Mouse (Mus musculus) hindbrain, embryonic 16.5 days (tissue): ENCODE results near the gene Dcaf5. TPM values are rescaled to one million over a fixed set of nuclear protein-coding genes. Genes with fewer than 3 reads are reported as not detected.

ENCODE experiments used
- ATAC-seq: fragments of 200-750 bp; cut with Nextera tagmentation; 2 replicates; pipeline ENCODE4 v1.8.0; 2017; ENCODE audit warnings: moderate TSS enrichment, moderate library complexity
- H3K27ac ChIP-seq: fragments of 300-500 bp; sonication (generic); 2 replicates; pipeline ENCODE4 v1.5.1; 2014; ENCODE audit warnings: low read depth, mild to moderate bottlenecking, control low read depth, low read length, moderate library complexity
- H3K27me3 ChIP-seq: fragments of 300-500 bp; sonication (generic); replicated peaks from 2 replicates; pipeline ENCODE4 v1.6.1; 2014; ENCODE audit warnings: low read length; ENCODE audit not compliant: control insufficient read depth, insufficient read depth
- H3K36me3 ChIP-seq: fragments of 300-500 bp; sonication (generic); 2 replicates; pipeline ENCODE4 v1.6.1; 2014; ENCODE audit warnings: mild to moderate bottlenecking, low read length, moderate library complexity, mixed read lengths; ENCODE audit not compliant: control insufficient read depth, insufficient read depth
- H3K4me1 ChIP-seq: fragments of 300-500 bp; sonication (generic); 2 replicates; pipeline ENCODE4 v1.6.1; 2014; ENCODE audit warnings: low read depth, low read length; ENCODE audit not compliant: control insufficient read depth, insufficient read depth
- H3K4me2 ChIP-seq: fragments of 300-500 bp; sonication (generic); 2 replicates; pipeline ENCODE4 v1.6.1; 2014; ENCODE audit warnings: mild to moderate bottlenecking, low read length, control low read depth, moderate library complexity
- H3K4me3 ChIP-seq: fragments of 300-500 bp; sonication (generic); 2 replicates; pipeline ENCODE4 v1.5.1; 2014; ENCODE audit warnings: mild to moderate bottlenecking, low read length, control low read depth, moderate library complexity
- H3K9ac ChIP-seq: fragments of 300-500 bp; sonication (generic); 2 replicates; pipeline ENCODE4 v1.6.1; 2014; ENCODE audit warnings: low read depth, mild to moderate bottlenecking, control low read depth, low read length, moderate library complexity
- H3K9me3 ChIP-seq: fragments of 300-500 bp; sonication (generic); 2 replicates; pipeline ENCODE4 v1.6.1; 2014; ENCODE audit warnings: mild to moderate bottlenecking, low read length, moderate library complexity; ENCODE audit not compliant: control insufficient read depth
- WGBS: fragments of 180-500 bp; shearing (Covaris S2); extraction: QIAGEN DNeasy Blood & Tissue Kit; methylation state at CpG from one replicate; pipeline ENCODE4 v1.1.7; 2014; 5-methylcytosine and 5-hydroxymethylcytosine counted together
- polyA plus RNA-seq: library from polyadenylated mRNA; unstranded; fragments of >200 nt; fragmentation: Nextera tagmentation; extraction: Ambion mirVana; gene quantifications from 2 replicates; pipeline ENCODE4 v1.2.1, GENCODE M21; 2015

Dcaf5 gene
- polyA plus RNA-seq, 1 experiment from 2014 or later, result 19.4 TPM

GRCm38 (mm10) chr12:80319062-80319461, 117.3 kb downstream of the Dcaf5 start:
- Histone ChIP-seq H3K4me1 (no peaks in the 10 kb centered on the region), H3K36me3 (no peaks in the 10 kb centered on the region), H3K9ac (no peak overlapping the region), H3K4me2 (no peak overlapping the region), H3K27ac (no peak overlapping the region), H3K9me3 (no peaks in the 10 kb centered on the region), H3K4me3 (no peak overlapping the region), H3K27me3 (no peaks in the 10 kb centered on the region)
- ATAC-seq, result no peak
- WGBS, result 80% methylated on average over 2 of the region's 2 CpGs

DNA sequence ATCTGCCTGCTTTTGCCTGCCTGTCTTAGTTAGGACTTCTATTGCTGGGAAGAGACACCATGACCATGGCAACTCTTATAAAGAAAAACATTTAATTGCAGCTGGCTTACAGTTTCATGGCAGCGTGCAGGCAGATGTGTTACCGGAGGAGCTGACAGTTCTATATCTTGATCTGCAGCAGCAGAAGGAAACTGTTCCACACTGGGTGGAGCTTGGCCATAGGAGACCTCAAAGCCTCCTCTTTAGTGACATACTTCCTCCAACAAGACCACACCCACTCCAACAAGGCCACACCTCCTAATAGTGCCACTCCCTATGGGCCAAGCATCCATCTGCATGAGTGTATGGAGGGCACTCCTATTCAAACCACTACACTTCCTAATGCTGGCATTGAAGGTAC, 121.1 kb downstream of the Dcaf5 start:
- Histone ChIP-seq H3K36me3 (no peaks in the 10 kb centered on the region), H3K9me3 (no peaks in the 10 kb centered on the region), H3K27ac (no peak overlapping the region), H3K9ac (no peak overlapping the region), H3K4me2 (no peak overlapping the region), H3K4me1 (no peaks in the 10 kb centered on the region), H3K4me3 (no peak overlapping the region), H3K27me3 (no peaks in the 10 kb centered on the region)
- 94% methylated on average over 2 of the region's 2 CpGs for WGBS
- no peak for ATAC-seq

DNA sequence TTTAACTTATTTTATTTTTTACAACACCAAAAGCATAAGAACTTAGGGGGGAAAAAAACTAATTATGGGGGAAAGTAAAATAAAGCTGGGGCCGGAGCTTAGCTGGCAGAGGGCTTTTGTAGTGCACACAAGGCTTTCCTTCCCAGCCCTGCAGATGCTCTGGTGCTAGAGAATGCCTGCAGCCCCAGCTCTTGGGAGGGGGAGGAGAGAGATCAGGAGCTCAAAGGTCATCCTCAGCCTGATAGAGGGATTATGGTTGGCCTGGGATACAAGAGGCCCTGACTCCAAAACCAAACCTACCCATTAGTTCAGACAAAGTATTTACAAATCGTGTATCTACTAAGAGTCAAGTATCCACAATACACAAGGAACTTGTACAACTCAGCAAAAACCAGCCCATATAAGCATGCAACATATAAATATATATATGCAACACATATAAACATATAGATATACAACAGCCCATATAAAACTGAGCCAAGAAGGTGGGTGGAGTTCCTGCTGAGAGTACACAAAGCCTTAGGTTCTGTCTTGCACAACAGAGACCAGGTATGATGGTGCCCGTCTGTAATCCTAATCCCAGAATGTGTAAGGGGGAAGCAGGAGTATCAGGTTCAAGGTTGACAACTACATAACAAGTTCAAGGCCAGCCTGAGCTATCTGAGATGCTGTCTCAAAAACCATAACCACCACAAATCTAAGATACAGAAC, 124.3 kb downstream of the Dcaf5 start:
- no peaks in the 10 kb centered on the region for H3K27me3 ChIP-seq
- H3K4me1 ChIP-seq, result no peaks in the 10 kb centered on the region
- 77% methylated on average over 3 of the region's 3 CpGs for WGBS
- H3K27ac ChIP-seq, result no peak overlapping the region
- no peak overlapping the region for H3K4me3 ChIP-seq
- H3K4me2 ChIP-seq, result no peak overlapping the region
- no peak for ATAC-seq
- H3K9me3 ChIP-seq, result no peaks in the 10 kb centered on the region
- no peak overlapping the region for H3K9ac ChIP-seq
- no peaks in the 10 kb centered on the region for H3K36me3 ChIP-seq

DNA sequence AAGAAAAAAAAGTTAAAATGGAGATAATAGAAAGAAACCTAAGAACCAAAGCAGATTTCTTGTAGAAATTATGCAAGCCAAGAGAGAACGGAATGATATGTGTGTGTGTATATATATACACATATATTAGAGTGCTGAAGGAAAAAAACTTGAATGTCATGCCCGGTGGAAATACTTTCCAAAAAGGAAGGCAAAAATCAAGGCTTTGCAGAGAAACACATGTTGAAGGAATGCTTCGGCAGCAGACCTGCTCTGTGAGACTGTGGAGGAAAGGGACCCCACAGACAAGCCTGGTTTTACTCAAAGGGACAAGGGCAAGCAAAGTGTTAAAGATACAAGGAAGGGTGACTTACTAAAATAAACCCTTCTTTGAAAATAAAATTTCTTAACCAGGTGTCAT, 128.8 kb downstream of the Dcaf5 start:
- 88% methylated on average over 3 of the region's 3 CpGs for WGBS
- Histone ChIP-seq H3K27me3 (no peaks in the 10 kb centered on the region), H3K27ac (no peak overlapping the region), H3K4me2 (no peak overlapping the region), H3K4me3 (no peak overlapping the region), H3K36me3 (no peaks in the 10 kb centered on the region), H3K4me1 (no peaks in the 10 kb centered on the region), H3K9me3 (no peaks in the 10 kb centered on the region), H3K9ac (no peak overlapping the region)
- no peak for ATAC-seq

DNA sequence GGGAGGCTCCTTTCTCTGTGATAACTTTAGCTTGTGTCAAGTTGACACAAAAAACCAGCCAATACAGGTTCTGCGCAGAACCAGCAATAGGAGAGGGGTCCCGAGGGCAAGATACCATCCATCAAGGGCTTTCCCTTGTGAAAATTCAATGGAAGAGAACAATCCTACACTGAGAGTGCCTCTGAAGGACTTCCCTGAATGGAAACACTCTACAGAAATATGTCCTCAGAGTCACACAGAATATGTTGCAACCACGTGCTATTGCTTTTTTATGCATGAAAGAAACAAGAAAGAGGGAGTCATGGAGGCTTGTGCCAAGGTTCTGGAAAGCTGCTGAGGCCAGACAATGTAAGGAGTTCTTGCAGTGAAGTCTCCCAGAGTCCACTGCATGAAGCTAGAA, 131.9 kb downstream of the Dcaf5 start:
- no peak overlapping the region for H3K4me2 ChIP-seq
- 88% methylated on average over 3 of the region's 3 CpGs for WGBS
- no peaks in the 10 kb centered on the region for H3K4me1 ChIP-seq
- H3K9me3 ChIP-seq, result no peaks in the 10 kb centered on the region
- ATAC-seq, result no peak
- H3K27ac ChIP-seq, result no peak overlapping the region
- H3K4me3 ChIP-seq, result no peak overlapping the region
- H3K36me3 ChIP-seq, result no peaks in the 10 kb centered on the region
- no peak overlapping the region for H3K9ac ChIP-seq
- no peaks in the 10 kb centered on the region for H3K27me3 ChIP-seq

DNA sequence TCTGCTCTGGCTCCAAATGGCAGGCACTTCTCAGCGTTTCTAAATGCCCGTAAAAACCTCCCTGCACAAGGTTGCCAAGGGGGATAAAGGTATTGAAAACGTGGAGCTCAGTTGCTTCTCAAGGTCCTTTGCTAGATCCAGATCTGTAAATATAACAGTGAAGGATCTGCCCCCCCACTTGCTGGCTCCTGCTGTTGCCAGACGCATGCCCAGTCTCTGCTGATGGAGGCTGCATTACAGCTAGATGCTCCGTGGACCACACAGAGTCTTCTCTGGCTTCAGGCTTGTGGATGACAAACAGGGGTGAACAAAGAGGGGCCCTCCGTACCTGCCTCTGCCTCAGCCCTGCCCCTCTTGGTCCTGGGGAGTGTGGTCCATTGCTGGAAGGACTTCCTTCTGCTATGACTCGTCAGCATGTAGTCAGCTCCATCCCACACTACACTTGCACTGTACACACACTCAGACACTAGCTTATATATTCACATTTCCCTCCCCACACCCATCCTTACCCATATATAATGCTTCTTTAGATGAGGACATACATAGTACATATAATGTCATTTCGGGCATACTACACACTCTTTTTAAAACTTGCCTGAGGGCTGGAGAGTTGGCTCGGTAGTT, 135.5 kb downstream of the Dcaf5 start:
- H3K9ac ChIP-seq, result no peak overlapping the region
- ATAC-seq, result no peak
- H3K27ac ChIP-seq, result no peak overlapping the region
- 73% methylated on average over 9 of the region's 9 CpGs for WGBS
- no peak overlapping the region for H3K4me3 ChIP-seq
- no peak overlapping the region for H3K4me2 ChIP-seq
- no peaks in the 10 kb centered on the region for H3K27me3 ChIP-seq
- H3K4me1 ChIP-seq, result no peaks in the 10 kb centered on the region
- no peaks in the 10 kb centered on the region for H3K36me3 ChIP-seq
- H3K9me3 ChIP-seq, result no peaks in the 10 kb centered on the region

GRCm38 (mm10) chr12:80298714-80299113, 137.7 kb downstream of the Dcaf5 start:
- H3K27me3 ChIP-seq, result no peaks in the 10 kb centered on the region
- H3K4me3 ChIP-seq, result no peak overlapping the region
- no peak overlapping the region for H3K4me2 ChIP-seq
- H3K9me3 ChIP-seq, result no peaks in the 10 kb centered on the region
- no peak overlapping the region for H3K9ac ChIP-seq
- H3K36me3 ChIP-seq, result no peaks in the 10 kb centered on the region
- no peak overlapping the region for H3K27ac ChIP-seq
- ATAC-seq, result no peak
- WGBS, result 83% methylated on average over 6 of the region's 6 CpGs
- no peaks in the 10 kb centered on the region for H3K4me1 ChIP-seq

GRCm38 (mm10) chr12:80291895-80292435, 144.4 kb downstream of the Dcaf5 start:
- WGBS, result 72% methylated on average over 3 of the region's 3 CpGs
- H3K9me3 ChIP-seq, result no peaks in the 10 kb centered on the region

DNA sequence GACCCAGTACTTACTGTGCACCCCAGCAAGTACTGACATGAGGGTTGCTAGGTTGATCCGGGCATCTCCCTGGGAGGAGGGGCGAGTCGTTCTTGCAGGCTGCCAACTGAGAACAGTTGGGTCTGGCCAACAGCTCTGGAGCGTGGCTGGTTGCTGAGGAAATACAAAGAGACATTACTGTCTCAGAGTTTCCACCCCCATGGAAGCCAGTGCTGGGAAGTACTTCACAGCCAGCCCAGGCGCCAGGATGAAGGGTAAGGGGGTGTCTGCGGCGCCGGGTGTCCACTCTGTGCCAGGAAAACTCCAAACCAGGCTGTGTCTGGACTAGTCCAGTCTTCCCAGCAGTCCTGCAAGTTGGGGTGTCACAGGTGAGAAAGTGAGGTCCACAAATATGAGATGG, 145.4 kb downstream of the Dcaf5 start:
- H3K4me1 ChIP-seq, result no peaks in the 10 kb centered on the region
- H3K4me2 ChIP-seq, result no peak overlapping the region
- no peak overlapping the region for H3K4me3 ChIP-seq
- H3K27ac ChIP-seq, result no peak overlapping the region
- WGBS, result 72% methylated on average over 8 of the region's 8 CpGs
- no peak overlapping the region for H3K9ac ChIP-seq
- H3K36me3 ChIP-seq, result no peaks in the 10 kb centered on the region
- H3K9me3 ChIP-seq, result no peaks in the 10 kb centered on the region
- H3K27me3 ChIP-seq, result no peaks in the 10 kb centered on the region
- peak; percentile 63 for ATAC-seq

More at GRCm38 (mm10) chr12:80291895-80292435, 144.4 kb downstream of the Dcaf5 start:
- Histone ChIP-seq H3K4me1 (no peaks in the 10 kb centered on the region), H3K36me3 (no peaks in the 10 kb centered on the region), H3K27me3 (no peaks in the 10 kb centered on the region), H3K27ac (no peak overlapping the region), H3K4me3 (no peak overlapping the region), H3K9ac (no peak overlapping the region), H3K4me2 (no peak overlapping the region)
- no peak for ATAC-seq
